Mouse (Mus musculus): Measurements from ENCODE around the gene C1qa. TPM values are rescaled to one million over a fixed set of nuclear protein-coding genes. Genes with fewer than 3 reads are reported as not detected.

Gene C1qa
- polyA plus RNA-seq, 1 experiment from 2014 or later: 239 TPM

DNA sequence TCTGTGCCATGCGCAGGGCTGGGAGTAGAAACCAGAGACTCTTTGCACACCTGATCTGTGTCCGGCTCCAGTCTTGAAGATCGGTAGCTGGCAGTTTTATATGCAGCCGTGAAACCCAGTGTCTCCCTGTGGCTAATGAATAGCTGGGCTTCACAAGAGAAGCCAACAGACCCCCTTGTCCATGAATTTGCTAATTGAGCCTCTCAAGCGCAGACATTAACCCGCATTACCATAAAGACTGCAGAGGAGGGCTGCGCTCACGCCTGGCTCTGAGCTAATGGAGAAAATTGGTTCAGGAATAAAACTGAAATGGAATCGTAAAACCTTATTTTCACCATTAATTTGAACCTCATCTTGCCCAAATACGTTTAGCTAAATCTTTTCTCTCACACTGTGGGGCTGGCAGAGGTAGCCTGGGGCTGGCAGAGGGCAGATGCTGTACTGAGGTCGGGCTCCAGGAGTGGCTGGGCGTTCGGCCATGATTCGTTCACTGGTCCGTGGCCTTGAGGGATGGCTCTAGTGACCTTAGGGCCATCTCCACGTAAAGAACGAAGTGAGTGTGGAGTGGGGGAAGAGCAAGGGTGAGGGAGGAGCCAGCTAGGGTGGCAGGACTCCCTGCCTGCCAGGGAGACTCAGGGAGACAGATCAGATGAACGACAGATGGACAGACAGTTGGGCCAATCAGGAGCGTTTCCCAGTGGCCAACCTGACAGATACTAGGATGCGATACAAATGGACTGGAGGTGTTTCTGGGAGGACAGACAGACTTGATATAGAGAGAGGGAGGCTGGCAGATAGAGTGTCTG is 18.0 kb upstream of the C1qa start:
- Histone ChIP-seq H3K27ac (no peak overlapping the region), H3K4me3 (ENCODE audit: inconsistent target) (no peak overlapping the region), H3K36me3 (ENCODE audit: inconsistent target) (no peaks in the 10 kb centered on the region), H3K79me2 (ENCODE audit: inconsistent target) (no peaks in the 10 kb centered on the region)
- WGBS (ENCODE audit: missing documents): 81% methylated on average over 20 of the region's 20 CpGs

DNA sequence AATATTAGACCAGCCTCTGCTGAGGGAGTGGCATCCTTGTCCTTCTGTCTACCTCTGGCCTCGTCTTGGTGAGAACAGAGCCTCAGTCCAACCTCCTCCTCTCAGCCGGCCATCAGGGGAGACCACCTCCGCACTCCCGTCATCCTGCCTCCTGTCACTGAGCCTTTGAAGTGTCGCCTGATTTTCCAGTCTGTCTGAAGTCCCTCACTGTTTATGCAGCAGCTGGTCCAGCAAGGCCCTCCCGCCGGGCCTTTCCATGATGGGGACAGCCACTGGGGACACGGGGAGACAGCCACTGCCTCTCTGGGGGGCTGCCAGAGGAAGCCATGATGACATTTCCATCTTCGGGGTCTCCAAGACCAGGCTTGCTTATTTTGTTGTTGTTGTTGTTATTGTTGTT is 14.2 kb upstream of the C1qa start:
- H3K79me2 ChIP-seq (ENCODE audit: inconsistent target): no peaks in the 10 kb centered on the region
- no peak overlapping the region for H3K4me3 ChIP-seq (ENCODE audit: inconsistent target)
- WGBS (ENCODE audit: missing documents): 27% methylated on average over 9 of the region's 9 CpGs
- no peak overlapping the region for H3K27ac ChIP-seq
- H3K36me3 ChIP-seq (ENCODE audit: inconsistent target): no peaks in the 10 kb centered on the region

GRCm38 (mm10) chr4:136911804-136912203 is 13.2 kb upstream of the C1qa start:
- Histone ChIP-seq H3K79me2 (ENCODE audit: inconsistent target) (no peaks in the 10 kb centered on the region), H3K4me3 (ENCODE audit: inconsistent target) (no peak overlapping the region), H3K36me3 (ENCODE audit: inconsistent target) (no peaks in the 10 kb centered on the region), H3K27ac (no peak overlapping the region)
- 40% methylated on average over 9 of the region's 9 CpGs for WGBS (ENCODE audit: missing documents)

GRCm38 (mm10) chr4:136911211-136911646 is 12.6 kb upstream of the C1qa start:
- H3K27ac ChIP-seq: no peak overlapping the region

GRCm38 (mm10) chr4:136907809-136908208 is 9.2 kb upstream of the C1qa start:
- H3K4me3 ChIP-seq (ENCODE audit: inconsistent target): no peak overlapping the region
- H3K79me2 ChIP-seq (ENCODE audit: inconsistent target): no peaks in the 10 kb centered on the region
- no peaks in the 10 kb centered on the region for H3K36me3 ChIP-seq (ENCODE audit: inconsistent target)
- H3K27ac ChIP-seq: no peak overlapping the region

More at GRCm38 (mm10) chr4:136911211-136911646, 12.6 kb upstream of the C1qa start:
- Histone ChIP-seq H3K36me3 (ENCODE audit: inconsistent target) (no peaks in the 10 kb centered on the region), H3K4me3 (ENCODE audit: inconsistent target) (no peak overlapping the region), H3K79me2 (ENCODE audit: inconsistent target) (no peaks in the 10 kb centered on the region)
- 12% methylated on average over 17 of the region's 17 CpGs for WGBS (ENCODE audit: missing documents)

- WGBS (ENCODE audit: missing documents): 19% methylated on average over 7 of the region's 7 CpGs
- Histone ChIP-seq H3K4me3 (ENCODE audit: inconsistent target) (no peak overlapping the region), H3K79me2 (ENCODE audit: inconsistent target) (no peaks in the 10 kb centered on the region), H3K36me3 (ENCODE audit: inconsistent target) (no peaks in the 10 kb centered on the region), H3K27ac (no peak overlapping the region)
These were observed 8.4 kb upstream of the C1qa start for GRCm38 (mm10) chr4:136907033-136907432.

- H3K79me2 ChIP-seq (ENCODE audit: inconsistent target): no peaks in the 10 kb centered on the region
- WGBS (ENCODE audit: missing documents): 7% methylated on average over 23 of the region's 23 CpGs
- no peak overlapping the region for H3K4me3 ChIP-seq (ENCODE audit: inconsistent target)
- H3K27ac ChIP-seq: no peak overlapping the region
- no peaks in the 10 kb centered on the region for H3K36me3 ChIP-seq (ENCODE audit: inconsistent target)
These were observed 6.3 kb upstream of the C1qa start for GRCm38 (mm10) chr4:136904767-136905539.

DNA sequence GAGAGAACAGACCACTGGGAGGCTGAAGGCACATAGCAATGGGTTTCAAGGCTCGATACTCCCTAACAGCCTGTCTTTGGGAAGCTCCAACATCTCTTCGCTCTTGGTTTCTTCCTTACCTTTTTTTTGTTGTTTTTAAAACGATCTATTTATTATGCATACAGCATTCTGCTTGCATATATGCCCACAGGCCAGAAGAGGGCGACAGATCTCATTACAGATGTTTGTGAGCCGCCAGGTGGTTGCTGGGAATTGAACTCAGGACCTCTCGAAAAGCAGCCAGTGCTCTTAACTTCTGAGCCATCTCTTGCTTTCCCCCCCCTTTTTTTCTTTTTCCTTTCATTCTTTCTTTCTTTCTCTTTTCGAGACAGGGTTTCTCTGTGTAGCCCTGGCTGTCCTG is 551 bp upstream of the C1qa start:
- no peak overlapping the region for H3K4me3 ChIP-seq (ENCODE audit: inconsistent target)
- no peaks in the 10 kb centered on the region for H3K36me3 ChIP-seq (ENCODE audit: inconsistent target)
- peaks cover 32% of the 10 kb centered on the region; the same call in 1 of the 2 replicates for H3K79me2 ChIP-seq (ENCODE audit: inconsistent target)
- WGBS (ENCODE audit: missing documents): 73% methylated on average over 7 of the region's 7 CpGs
- H3K27ac ChIP-seq: peak overlapping the region; percentile 61

DNA sequence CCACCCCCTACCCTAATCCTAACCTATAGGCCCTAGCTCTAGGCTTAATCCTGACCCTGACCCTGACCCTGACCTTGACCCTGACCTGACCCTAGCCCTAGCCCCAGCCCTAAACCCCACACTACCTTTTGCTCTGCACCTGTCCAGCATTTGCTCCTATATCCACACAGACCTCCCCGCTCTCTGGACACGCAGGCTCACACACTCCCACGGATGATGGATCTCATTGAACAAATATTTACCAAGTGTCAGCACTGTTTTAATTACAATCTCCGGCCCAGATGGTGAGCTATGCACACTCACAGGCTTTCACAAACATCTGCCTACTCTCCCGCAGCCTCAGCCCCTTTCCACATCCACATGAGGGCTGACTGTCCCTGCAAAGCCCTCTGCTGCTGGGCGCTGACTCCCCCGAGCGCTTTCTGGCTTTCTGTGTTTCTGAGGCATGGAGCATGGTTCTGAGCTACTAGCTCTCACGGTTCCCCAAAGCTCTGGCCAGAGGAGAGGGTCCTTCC is 462 bp downstream of the C1qa start:
- 74% methylated on average over 9 of the region's 9 CpGs for WGBS (ENCODE audit: missing documents)
- Histone ChIP-seq H3K27ac (peak overlapping the region; percentile 76), H3K36me3 (ENCODE audit: inconsistent target) (no peaks in the 10 kb centered on the region), H3K79me2 (ENCODE audit: inconsistent target) (peaks cover 37% of the 10 kb centered on the region; the same call in 1 of the 2 replicates), H3K4me3 (ENCODE audit: inconsistent target) (peak overlapping the region; percentile 20)

- Histone ChIP-seq H3K4me3 (ENCODE audit: inconsistent target) (no peak overlapping the region), H3K36me3 (ENCODE audit: inconsistent target) (no peaks in the 10 kb centered on the region), H3K27ac (no peak overlapping the region), H3K79me2 (ENCODE audit: inconsistent target) (peaks cover 50% of the 10 kb centered on the region)
- WGBS (ENCODE audit: missing documents): 47% methylated on average over 10 of the region's 10 CpGs
These were observed 2.1 kb downstream of the C1qa start for GRCm38 (mm10) chr4:136896461-136896860.

DNA sequence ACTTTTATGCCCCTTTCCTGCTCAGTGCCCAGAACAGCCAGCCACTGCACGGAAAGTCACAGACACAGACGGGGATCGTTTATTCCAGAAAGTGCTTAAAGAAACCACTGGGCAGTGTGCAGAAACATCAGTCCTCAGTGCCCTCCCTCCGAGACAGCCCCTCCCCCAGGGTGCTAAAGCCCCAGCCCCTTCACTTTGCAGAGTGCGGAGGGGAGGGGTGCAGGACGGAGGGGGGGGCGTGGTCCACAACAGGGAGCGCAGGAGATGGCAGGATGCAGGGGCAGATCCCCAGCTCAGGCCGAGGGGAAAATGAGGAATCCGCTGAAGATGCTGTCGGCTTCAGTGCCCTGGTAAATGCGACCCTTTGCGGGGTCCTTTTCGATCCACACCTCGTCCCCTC is 2.7 kb downstream of the C1qa start:
- Histone ChIP-seq H3K4me3 (ENCODE audit: inconsistent target) (no peak overlapping the region), H3K27ac (no peak overlapping the region), H3K36me3 (ENCODE audit: inconsistent target) (no peaks in the 10 kb centered on the region), H3K79me2 (ENCODE audit: inconsistent target) (peaks cover 56% of the 10 kb centered on the region)
- WGBS (ENCODE audit: missing documents): 30% methylated on average over 15 of the region's 15 CpGs

- H3K79me2 ChIP-seq (ENCODE audit: inconsistent target): peaks cover 67% of the 10 kb centered on the region
- 82% methylated on average over 4 of the region's 4 CpGs for WGBS (ENCODE audit: missing documents)
- H3K4me3 ChIP-seq (ENCODE audit: inconsistent target): no peak overlapping the region
- H3K36me3 ChIP-seq (ENCODE audit: inconsistent target): no peaks in the 10 kb centered on the region; the same call in 1 of the 2 replicates
- H3K27ac ChIP-seq: peak overlapping the region; percentile 98; the same call in 1 of the 2 replicates
These were observed 3.8 kb downstream of the C1qa start for GRCm38 (mm10) chr4:136894821-136895220.

DNA sequence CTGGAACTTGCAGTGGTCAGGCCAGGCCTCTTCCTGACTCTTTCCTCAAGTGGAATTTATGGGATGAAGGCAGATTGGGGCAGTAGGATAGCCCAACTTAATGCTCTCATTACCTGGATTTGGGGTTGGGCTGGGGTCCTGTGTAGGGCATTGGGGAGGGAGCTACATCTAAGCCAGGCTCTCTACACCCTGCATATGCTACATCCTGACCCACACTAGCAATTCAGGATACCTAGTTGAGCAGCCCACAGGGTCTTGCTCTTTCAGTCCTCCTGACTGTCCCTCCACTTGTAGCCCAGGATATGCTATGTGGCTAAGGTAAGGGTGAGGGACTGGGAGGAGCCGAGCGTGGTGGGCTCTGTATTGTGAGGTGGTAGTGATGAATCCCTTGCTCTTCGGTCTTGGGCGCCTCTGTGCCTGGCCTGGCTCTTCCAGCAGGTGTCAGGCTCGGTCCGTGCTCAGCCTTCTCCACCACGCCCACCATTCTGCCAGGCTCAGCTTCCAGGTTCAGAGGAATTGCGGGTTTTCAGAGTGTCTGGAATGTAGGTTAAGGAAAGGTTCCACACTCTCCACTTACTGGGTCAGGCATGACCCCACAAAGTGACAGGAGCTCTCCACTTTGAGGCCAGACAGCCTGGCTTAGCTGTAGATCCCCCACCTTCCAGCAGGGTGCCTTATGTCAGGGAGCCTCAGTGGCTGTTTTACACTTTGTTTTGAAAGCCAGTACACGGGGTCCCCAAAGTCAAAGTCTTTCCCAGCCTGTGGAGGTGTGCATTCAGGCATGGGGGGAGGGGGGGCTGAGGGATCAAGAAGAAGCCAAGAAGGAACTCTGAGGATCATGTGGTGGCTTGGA is 4.7 kb downstream of the C1qa start:
- no peaks in the 10 kb centered on the region; the same call in 1 of the 2 replicates for H3K36me3 ChIP-seq (ENCODE audit: inconsistent target)
- H3K79me2 ChIP-seq (ENCODE audit: inconsistent target): peaks cover 76% of the 10 kb centered on the region
- peak overlapping the region; percentile 98 for H3K27ac ChIP-seq
- no peak overlapping the region for H3K4me3 ChIP-seq (ENCODE audit: inconsistent target)
- 5% methylated on average over 9 of the region's 9 CpGs for WGBS (ENCODE audit: missing documents)

- peaks cover 78% of the 10 kb centered on the region for H3K79me2 ChIP-seq (ENCODE audit: inconsistent target)
- peak within 1 kb of the TSS; percentile 98 for H3K27ac ChIP-seq
- no peaks in the 10 kb centered on the region; the same call in 1 of the 2 replicates for H3K36me3 ChIP-seq (ENCODE audit: inconsistent target)
- peak within 1 kb of the TSS; percentile 71 for H3K4me3 ChIP-seq (ENCODE audit: inconsistent target)
- WGBS (ENCODE audit: missing documents): 3% methylated on average over 5 of the region's 5 CpGs
These were observed 5.8 kb downstream of the C1qa start, which contains the start of gene C1qc for GRCm38 (mm10) chr4:136892811-136893210. Gene C1qc, minus strand, starts transcription at chr4:136893065.
